Mouse (Mus musculus): ENCODE data around the gene Adgrl1.

- TF ChIP-seq POLR2A (IDR thresholded peaks at IDR 0.05; ENCODE audit: borderline replicate concordance, extremely low read depth, low read depth, low read length), result no peak
- no peak for TF ChIP-seq CTCF (IDR thresholded peaks at IDR 0.05; ENCODE audit: insufficient read depth, low read length)
These were observed 90.3 kb downstream of the Adgrl1 start for GRCm38 (mm10) chr8:83990170-83990569.
